Mouse (Mus musculus) hindbrain, embryonic 12.5 days (tissue): Measurements from ENCODE around the gene Slc9a3. TPM values are rescaled to one million over a fixed set of nuclear protein-coding genes. Genes with fewer than 3 reads are reported as not detected.

Source experiments
- ATAC-seq: fragments of 200-750 bp; cut with Nextera tagmentation; 2 replicates; pipeline ENCODE4 v1.8.0; 2017; ENCODE audit warnings: moderate TSS enrichment; ENCODE audit not compliant: low FRiP score
- H3K27ac ChIP-seq: fragments of 300-500 bp; sonication (generic); 2 replicates; pipeline ENCODE4 v1.5.1; 2016; ENCODE audit warnings: mild to moderate bottlenecking
- H3K27me3 ChIP-seq: fragments of 300-500 bp; sonication (generic); 2 replicates; pipeline ENCODE4 v1.6.1; 2016; ENCODE audit warnings: mild to moderate bottlenecking
- H3K36me3 ChIP-seq: fragments of 300-500 bp; sonication (generic); 2 replicates; pipeline ENCODE4 v1.6.1; 2016; ENCODE audit warnings: mild to moderate bottlenecking
- H3K4me1 ChIP-seq: fragments of 300-500 bp; sonication (generic); 2 replicates; pipeline ENCODE4 v1.6.1; 2016
- H3K4me2 ChIP-seq: fragments of 300-500 bp; sonication (generic); replicated peaks from 2 replicates; pipeline ENCODE4 v1.6.1; 2016; ENCODE audit warnings: mild to moderate bottlenecking
- H3K4me3 ChIP-seq: fragments of 300-500 bp; sonication (generic); 2 replicates; pipeline ENCODE4 v1.5.1; 2016; ENCODE audit warnings: mild to moderate bottlenecking
- H3K9ac ChIP-seq: fragments of 300-500 bp; sonication (generic); 2 replicates; pipeline ENCODE4 v1.6.1; 2016; ENCODE audit warnings: mild to moderate bottlenecking, moderate library complexity
- H3K9me3 ChIP-seq: fragments of 300-500 bp; sonication (generic); replicated peaks from 2 replicates; pipeline ENCODE4 v1.6.1; 2016; ENCODE audit warnings: mild to moderate bottlenecking
- WGBS: fragments of 180-500 bp; shearing (Covaris S2); methylation state at CpG from one replicate; pipeline ENCODE4 v1.1.7; 2016; 5-methylcytosine and 5-hydroxymethylcytosine counted together
- polyA plus RNA-seq: library from polyadenylated mRNA; unstranded; fragments of >200 nt; fragmentation: Nextera tagmentation; extraction: Ambion mirVana; gene quantifications from 2 replicates; pipeline ENCODE4 v1.2.1, GENCODE M21; 2016

The Slc9a3 gene
- polyA plus RNA-seq, 1 experiment from 2014 or later: not detected

DNA sequence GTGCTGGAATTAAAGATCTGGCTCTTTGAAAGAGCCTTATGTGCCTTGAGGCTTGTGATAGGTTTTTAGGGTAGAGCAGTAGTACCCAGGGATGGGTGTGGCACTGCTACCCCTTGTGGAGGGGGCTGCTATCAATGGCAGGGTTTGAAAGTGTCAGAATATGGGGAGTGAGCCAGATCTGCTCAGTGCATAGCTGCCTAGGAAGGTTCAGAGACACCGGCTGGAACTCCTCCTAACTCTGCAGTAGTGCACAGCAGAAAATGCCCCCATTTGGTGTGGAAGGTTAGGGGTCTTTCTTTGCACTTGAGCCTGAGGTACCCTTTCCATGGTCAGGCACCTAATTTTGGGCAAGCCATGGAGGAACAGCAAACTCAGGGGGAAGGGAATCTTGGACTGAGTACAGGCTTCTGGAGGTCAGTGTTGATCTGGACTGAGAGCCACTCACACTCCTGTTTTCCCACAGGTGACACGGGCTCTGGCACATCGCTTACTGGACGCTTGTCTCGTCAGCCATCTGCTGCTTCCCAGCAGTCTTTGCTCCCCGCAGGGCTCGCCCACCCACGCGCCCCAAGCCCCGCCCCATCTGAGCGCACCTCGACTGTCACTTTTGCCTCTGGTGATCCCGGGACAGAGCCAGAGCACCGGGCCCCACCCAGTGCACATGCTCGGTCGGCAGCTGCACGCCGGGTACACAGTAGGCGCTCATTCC, 45.2 kb downstream of the Slc9a3 start:
- Histone ChIP-seq H3K27ac (no peak overlapping the region), H3K27me3 (no peaks in the 10 kb centered on the region), H3K4me2 (peak overlapping the region; percentile 64), H3K9ac (peak overlapping the region; percentile 46), H3K9me3 (no peaks in the 10 kb centered on the region), H3K4me1 (peaks cover 5% of the 10 kb centered on the region; the same call in 1 of the 2 replicates), H3K4me3 (peak overlapping the region; percentile 40), H3K36me3 (peaks cover 17% of the 10 kb centered on the region)
- 8% methylated on average over 19 of the region's 19 CpGs for WGBS
- peak; percentile 78 for ATAC-seq

DNA sequence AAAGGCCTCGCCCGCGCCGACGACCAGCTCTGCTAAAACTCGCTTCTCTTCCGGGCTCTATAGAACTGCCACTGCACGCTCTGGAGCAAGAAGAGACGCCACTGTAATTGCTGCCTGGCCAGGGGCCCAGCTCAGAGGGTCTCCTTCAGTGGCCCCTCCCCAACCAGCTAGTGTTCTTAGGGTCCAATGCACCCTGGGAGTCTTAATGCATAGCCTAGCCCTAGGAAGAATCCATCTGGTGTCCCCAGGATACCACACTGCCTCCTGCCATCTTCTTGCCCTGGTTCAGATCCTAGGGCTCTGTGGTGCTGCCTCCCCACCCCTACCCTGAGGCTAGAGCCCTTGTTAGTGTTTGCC, 45.8 kb downstream of the Slc9a3 start:
- peaks cover 23% of the 10 kb centered on the region for H3K36me3 ChIP-seq
- H3K4me3 ChIP-seq: peak overlapping the region; percentile 40
- H3K27me3 ChIP-seq: no peaks in the 10 kb centered on the region
- 15% methylated on average over 9 of the region's 9 CpGs for WGBS
- peak; percentile 64 for ATAC-seq
- H3K27ac ChIP-seq: no peak overlapping the region
- H3K4me1 ChIP-seq: peaks cover 5% of the 10 kb centered on the region; the same call in 1 of the 2 replicates
- peak overlapping the region; percentile 64 for H3K4me2 ChIP-seq
- H3K9me3 ChIP-seq: no peaks in the 10 kb centered on the region
- peak overlapping the region; percentile 46 for H3K9ac ChIP-seq

DNA sequence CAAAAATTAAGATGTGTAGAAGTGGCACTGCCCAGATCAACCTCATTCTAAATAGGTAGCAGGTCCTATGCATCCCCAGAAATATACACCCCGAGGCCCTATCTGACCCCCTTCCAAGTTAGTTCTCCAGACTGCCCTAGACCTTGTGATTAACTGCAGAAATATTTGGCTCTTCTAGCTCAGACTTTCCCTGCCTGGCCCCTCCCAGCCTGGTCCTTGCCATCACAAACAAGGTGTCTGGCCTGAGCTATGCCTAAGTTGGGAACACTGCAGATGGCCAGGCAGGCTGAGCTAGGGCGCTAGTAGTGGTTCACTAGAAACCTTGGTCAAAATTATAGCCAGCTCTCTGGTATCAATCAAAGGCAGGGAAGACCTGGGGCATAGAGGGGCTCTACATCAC, 46.2 kb downstream of the Slc9a3 start:
- H3K9me3 ChIP-seq: no peaks in the 10 kb centered on the region
- H3K27ac ChIP-seq: no peak overlapping the region
- no peaks in the 10 kb centered on the region for H3K27me3 ChIP-seq
- H3K9ac ChIP-seq: no peak overlapping the region
- H3K4me3 ChIP-seq: no peak overlapping the region
- H3K4me1 ChIP-seq: peaks cover 5% of the 10 kb centered on the region; the same call in 1 of the 2 replicates
- H3K4me2 ChIP-seq: no peak overlapping the region
- ATAC-seq: peak; percentile 23; the same call in 1 of the 2 replicates
- H3K36me3 ChIP-seq: peaks cover 25% of the 10 kb centered on the region
- WGBS: 89% methylated on average over 2 of the region's 2 CpGs

DNA sequence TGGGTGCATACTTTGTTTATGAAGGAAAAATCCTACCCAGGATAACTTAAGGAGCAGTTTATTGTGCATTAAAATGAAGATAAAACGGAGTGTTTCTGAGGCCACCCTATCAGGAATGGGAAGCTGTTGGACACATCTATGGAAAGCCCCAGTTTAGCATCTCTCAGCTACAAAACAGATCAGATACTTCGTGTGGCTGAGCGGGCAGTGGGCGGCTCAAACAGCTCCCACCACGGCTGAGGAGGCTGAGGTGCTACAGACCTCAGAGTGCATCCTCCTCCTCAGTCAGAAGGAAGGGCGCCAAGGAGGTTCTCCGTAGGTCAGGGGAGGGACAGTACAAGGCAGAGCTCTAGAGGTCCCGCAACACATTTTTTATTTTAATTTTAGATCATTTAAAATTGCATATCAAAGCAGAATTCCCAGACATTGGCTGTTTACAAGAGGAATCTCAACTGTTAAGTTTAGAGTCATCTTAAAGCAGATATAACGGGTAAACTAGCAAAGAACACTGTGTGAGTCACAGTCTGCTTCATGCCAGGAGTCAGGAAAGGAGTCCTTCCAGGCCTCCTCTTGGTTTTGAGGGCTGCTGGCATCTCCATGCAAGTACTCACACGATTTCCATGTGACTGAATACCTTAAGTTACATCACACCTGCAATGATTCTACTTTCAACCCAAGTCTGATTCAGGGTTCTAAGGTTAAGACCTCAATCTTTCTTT, 48.3 kb downstream of the Slc9a3 start:
- H3K27ac ChIP-seq: no peak overlapping the region
- H3K4me3 ChIP-seq: no peak overlapping the region
- H3K9me3 ChIP-seq: no peaks in the 10 kb centered on the region
- no peak for ATAC-seq
- H3K4me1 ChIP-seq: peaks cover 5% of the 10 kb centered on the region; the same call in 1 of the 2 replicates
- peaks cover 41% of the 10 kb centered on the region for H3K36me3 ChIP-seq
- no peak overlapping the region for H3K4me2 ChIP-seq
- WGBS: 89% methylated on average over 10 of the region's 10 CpGs
- H3K9ac ChIP-seq: no peak overlapping the region
- H3K27me3 ChIP-seq: no peaks in the 10 kb centered on the region

DNA sequence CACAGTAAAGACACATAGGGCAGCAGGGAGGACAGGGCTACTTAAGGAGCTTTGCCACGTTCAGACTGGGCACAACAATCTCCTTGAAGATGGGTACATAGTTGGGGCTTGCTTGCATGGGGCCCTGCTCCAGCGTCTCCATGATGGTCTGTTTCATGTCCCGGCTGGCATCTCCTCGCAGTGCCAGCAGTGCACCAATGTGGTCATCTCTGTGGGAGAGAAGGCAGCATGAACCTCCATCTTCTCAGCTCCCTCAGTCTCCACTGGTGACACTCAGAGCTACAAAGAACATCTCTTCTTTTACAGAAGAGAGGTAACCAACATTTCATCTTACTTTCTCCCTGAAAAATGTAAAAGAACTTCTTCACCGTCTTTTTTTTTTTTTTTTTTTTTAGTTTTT, 50.8 kb downstream of the Slc9a3 start:
- no peak overlapping the region for H3K27ac ChIP-seq
- H3K4me2 ChIP-seq: no peak overlapping the region
- no peaks in the 10 kb centered on the region for H3K9me3 ChIP-seq
- ATAC-seq: no peak
- no peak overlapping the region for H3K4me3 ChIP-seq
- no peaks in the 10 kb centered on the region for H3K27me3 ChIP-seq
- H3K4me1 ChIP-seq: peaks cover 1% of the 10 kb centered on the region; the same call in 1 of the 2 replicates
- H3K36me3 ChIP-seq: peaks cover 56% of the 10 kb centered on the region
- no peak overlapping the region for H3K9ac ChIP-seq
- 97% methylated on average over 5 of the region's 5 CpGs for WGBS

DNA sequence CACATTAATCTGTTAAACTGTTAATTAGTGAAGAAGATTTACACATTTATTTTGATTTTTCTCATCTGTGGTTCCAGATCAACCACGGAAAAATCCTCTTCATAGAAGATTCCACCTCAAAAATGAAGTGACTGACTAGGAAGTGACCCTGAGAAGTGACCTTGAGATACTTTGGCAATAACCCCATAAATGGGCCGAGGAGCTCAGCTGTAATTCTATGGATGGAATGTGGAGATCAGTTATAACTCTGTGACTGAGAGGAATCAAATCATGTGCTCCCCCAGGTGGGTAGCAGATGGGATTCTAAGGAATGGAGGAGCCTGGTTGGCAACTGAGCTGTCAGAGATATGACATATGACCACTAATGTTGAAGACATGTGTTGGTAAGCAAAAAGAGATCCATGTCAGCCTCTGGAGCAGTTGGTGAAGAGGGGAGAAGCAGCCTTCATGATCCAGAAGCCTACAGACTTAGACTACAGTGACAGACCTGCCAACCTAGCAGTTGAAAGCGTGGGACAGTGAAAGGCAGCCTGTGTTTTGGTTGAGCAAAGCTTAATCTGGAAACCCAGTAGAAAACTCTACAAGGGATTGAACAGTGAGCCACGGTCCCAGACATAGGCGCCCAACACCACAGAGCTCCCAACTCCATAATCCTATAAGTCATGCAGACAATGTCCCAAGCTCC, 61.9 kb downstream of the Slc9a3 start:
- no peaks in the 10 kb centered on the region for H3K9me3 ChIP-seq
- no peak overlapping the region for H3K9ac ChIP-seq
- no peaks in the 10 kb centered on the region for H3K4me1 ChIP-seq
- H3K4me3 ChIP-seq: no peak overlapping the region
- 94% methylated on average over 5 of the region's 5 CpGs for WGBS
- H3K4me2 ChIP-seq: no peak overlapping the region
- H3K36me3 ChIP-seq: peaks cover 55% of the 10 kb centered on the region
- no peaks in the 10 kb centered on the region for H3K27me3 ChIP-seq
- H3K27ac ChIP-seq: no peak overlapping the region
- no peak for ATAC-seq

DNA sequence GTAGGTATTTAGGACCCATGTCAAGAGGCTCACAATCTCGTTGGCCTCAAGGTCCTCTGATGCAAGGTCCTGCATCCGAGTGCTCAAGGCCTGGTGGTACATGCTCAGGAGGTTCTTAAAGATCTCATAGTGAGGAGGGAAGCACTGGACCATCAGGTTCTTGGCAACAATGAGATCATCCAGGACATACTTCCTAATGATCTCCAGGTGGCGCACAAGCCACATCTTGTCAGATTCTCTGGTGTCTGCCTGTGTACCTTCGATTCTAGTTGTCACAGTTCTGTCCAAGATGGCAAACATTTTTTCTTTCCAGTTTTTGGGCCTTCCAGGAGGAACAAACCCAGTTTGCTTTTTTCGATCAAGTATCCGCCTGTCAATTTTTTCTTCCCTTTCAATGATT, 71.4 kb downstream of the Slc9a3 start:
- Histone ChIP-seq H3K9me3 (no peaks in the 10 kb centered on the region), H3K4me2 (no peak overlapping the region), H3K4me1 (no peaks in the 10 kb centered on the region), H3K36me3 (peaks cover 47% of the 10 kb centered on the region), H3K27ac (no peak overlapping the region), H3K4me3 (no peak overlapping the region), H3K27me3 (no peaks in the 10 kb centered on the region), H3K9ac (no peak overlapping the region)
- WGBS: 88% methylated on average over 6 of the region's 6 CpGs
- ATAC-seq: no peak

DNA sequence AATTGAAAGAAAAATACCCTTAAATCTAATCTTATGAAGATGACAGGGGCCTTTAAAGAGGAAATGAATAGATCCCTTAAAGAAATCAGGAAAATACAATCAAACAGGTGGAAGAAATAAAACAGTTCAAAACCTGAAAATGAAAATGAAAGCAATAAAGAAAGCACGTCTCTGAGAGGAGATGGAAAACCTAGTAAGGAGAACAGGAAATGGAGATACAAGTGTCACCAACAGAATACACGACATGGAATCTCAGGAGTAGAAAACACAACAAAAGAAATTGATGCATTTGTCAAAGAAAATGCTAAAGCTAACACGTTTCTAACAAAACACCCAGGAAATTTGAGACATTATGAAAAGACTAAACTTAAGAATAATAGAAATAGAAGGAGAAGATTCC, 75.2 kb downstream of the Slc9a3 start:
- 88% methylated on average over 3 of the region's 3 CpGs for WGBS
- ATAC-seq: no peak
- Histone ChIP-seq H3K27me3 (no peaks in the 10 kb centered on the region), H3K9ac (no peak overlapping the region), H3K4me2 (no peak overlapping the region), H3K36me3 (peaks cover 42% of the 10 kb centered on the region), H3K9me3 (no peaks in the 10 kb centered on the region), H3K4me1 (no peaks in the 10 kb centered on the region), H3K27ac (no peak overlapping the region), H3K4me3 (no peak overlapping the region)

DNA sequence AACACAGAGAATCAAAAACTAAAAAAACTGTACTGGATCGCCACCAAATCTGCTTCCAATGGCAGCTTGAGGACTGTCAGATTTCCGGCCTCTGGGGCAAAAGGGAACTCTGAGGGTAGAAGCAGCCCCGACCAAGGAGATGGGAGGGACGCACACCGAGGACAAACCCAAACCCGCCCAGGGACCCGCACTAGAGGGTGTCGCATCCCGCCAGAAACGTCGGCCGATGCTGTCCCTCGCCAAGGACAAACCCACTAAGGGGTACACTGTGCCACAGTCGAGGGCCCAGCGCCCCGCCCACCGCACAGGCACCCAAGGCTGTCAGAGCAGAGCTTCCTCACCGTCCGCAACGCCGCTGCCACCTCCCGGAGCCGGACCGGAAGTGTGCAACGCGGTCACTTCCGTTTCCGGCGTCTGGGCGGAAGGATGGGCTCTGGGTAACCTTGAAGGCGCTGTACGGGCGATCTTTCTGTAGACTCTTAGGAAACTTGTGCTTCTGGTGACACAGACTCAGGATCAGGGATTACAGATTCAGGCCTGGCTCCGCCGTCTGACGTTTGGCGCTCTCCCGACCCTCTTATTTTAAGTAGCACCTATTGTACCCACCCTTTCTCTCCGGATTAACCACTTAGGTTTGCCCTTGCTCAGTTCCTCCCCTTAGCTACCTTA, 87.2 kb downstream of the Slc9a3 start, which contains the start of gene Exoc3:
TSS of gene Exoc3 (minus strand) at position 416 of the 669 bp plus-strand sequence.
- H3K9ac ChIP-seq: peak within 1 kb of the TSS; percentile 82
- no peaks in the 10 kb centered on the region for H3K27me3 ChIP-seq
- WGBS: under 1% methylated on average over 38 of the region's 39 CpGs
- H3K4me3 ChIP-seq: peak within 1 kb of the TSS; percentile 85
- peaks cover 25% of the 10 kb centered on the region for H3K4me1 ChIP-seq
- H3K4me2 ChIP-seq: peak within 1 kb of the TSS; percentile 89
- H3K36me3 ChIP-seq: peaks cover 20% of the 10 kb centered on the region
- H3K27ac ChIP-seq: peak within 1 kb of the TSS; percentile 87
- peak; percentile 98 for ATAC-seq
- H3K9me3 ChIP-seq: no peaks in the 10 kb centered on the region

DNA sequence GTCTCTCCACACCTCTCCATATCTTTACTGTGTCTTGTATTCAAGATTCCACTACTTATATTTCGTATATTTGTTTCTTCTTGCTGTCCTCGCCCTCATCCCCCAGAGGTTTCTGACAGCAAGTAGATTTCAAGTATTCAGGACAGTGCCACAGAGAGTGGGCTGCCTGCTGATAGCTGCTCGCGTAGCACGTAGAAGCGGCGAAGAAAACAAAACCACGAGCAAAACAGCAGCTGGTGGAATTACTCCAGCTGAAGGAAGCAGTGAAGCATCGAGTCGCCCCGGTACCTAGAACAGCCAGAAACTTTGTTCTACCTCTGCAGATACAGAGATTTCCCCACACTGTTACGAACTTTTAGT, 87.7 kb downstream of the Slc9a3 start:
- H3K4me3 ChIP-seq: peak overlapping the region; percentile 85
- peaks cover 15% of the 10 kb centered on the region for H3K36me3 ChIP-seq
- 23% methylated on average over 12 of the region's 12 CpGs for whole genome bisulfite sequencing
- peak overlapping the region; percentile 87 for H3K27ac ChIP-seq
- H3K4me2 ChIP-seq: peak overlapping the region; percentile 89
- peak; percentile 56; the same call in 1 of the 2 replicates for ATAC-seq
- H3K9me3 ChIP-seq: no peaks in the 10 kb centered on the region
- H3K27me3 ChIP-seq: no peaks in the 10 kb centered on the region
- H3K9ac ChIP-seq: peak overlapping the region; percentile 82
- peaks cover 25% of the 10 kb centered on the region for H3K4me1 ChIP-seq

DNA sequence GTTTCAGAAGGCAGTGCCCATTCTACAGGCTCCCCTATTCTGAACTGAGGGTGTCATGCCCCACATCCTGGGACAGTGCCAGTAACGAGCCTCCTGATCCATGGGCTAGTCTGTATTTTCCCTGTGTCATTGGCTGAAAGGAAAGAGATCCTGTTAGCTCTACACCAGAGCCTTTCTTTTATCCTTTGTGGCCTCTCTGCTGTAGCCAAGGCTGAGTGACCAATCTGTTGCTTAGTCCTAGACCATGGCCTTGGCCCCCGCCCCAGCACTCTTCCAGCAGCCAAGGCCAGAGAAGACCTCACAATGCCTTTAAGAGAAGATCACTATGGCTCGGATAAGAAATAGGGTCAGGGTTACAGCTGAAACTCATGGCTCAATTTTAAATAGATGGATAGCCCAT, 97.2 kb downstream of the Slc9a3 start:
- no peak for ATAC-seq
- Histone ChIP-seq H3K4me3 (no peak overlapping the region), H3K4me1 (no peaks in the 10 kb centered on the region), H3K9ac (no peak overlapping the region), H3K27ac (no peak overlapping the region), H3K27me3 (no peaks in the 10 kb centered on the region), H3K9me3 (no peaks in the 10 kb centered on the region), H3K4me2 (no peak overlapping the region), H3K36me3 (no peaks in the 10 kb centered on the region)
- WGBS: 86% methylated on average over 3 of the region's 3 CpGs
